Mouse (Mus musculus) left cerebral cortex, postnatal 10 days (tissue): ENCODE measurements around the gene Cyp4x1. TPM values are rescaled to one million over a fixed set of nuclear protein-coding genes. Genes with fewer than 3 reads are reported as not detected.
"Not testable (repeated sequence)": the region's sequence is repeated elsewhere in the genome, so short reads cannot be mapped to it uniquely, and the experiment has no call there.

Experiments used
- DNase-seq, 2 experiments: peaks; one replicate each; pipeline ENCODE4 v3.0.0; 2021 to 2022; ENCODE audit warnings: low spot score in 2 of 2, mixed read lengths in 1 of 2; ENCODE audit errors: extremely low spot score in 1 of 2
- intact Hi-C: fragments of 180-260 bp; cut with DNase I; formaldehyde crosslinking; loops from one replicate; pipeline ENCODE4 v1.15.1; 2025
- total RNA-seq, 2 experiments: library from RNA; stranded (reverse); gene quantifications; 2 replicates each; pipeline ENCODE4 v1.2.3; 2021

Cyp4x1 gene
- total RNA-seq = 10 to 100 TPM; 18.9 to 20.1 TPM

- peak; percentile 76 to 87 for DNase-seq
- intact Hi-C loops = no loop called here
These were observed at the start of gene Cyp4x1 for GRCm38 (mm10) chr4:115133621-115134295. Gene Cyp4x1, minus strand, starts transcription at chr4:115134281.

GRCm38 (mm10) chr4:115176201-115176600 lies 42.1 kb upstream of the Cyp4x1 start:
- intact Hi-C loops, DNase-seq: not testable (repeated sequence)

GRCm38 (mm10) chr4:115174694-115175353 lies 40.7 kb upstream of the Cyp4x1 start:
- intact Hi-C loops = no loop called here
- no peak for DNase-seq

GRCm38 (mm10) chr4:115158963-115159362 lies 24.9 kb upstream of the Cyp4x1 start:
- intact Hi-C loops, DNase-seq: not testable (repeated sequence)

- DNase-seq = no peak
- intact Hi-C loops = no loop called here
These were observed 20.6 kb upstream of the Cyp4x1 start for GRCm38 (mm10) chr4:115154723-115155122.

GRCm38 (mm10) chr4:115134296-115134630 lies 182 bp upstream of the Cyp4x1 start:
- intact Hi-C loops = no loop called here
- DNase-seq = peak in 1 of 2 experiments; percentile 29

- intact Hi-C loops = no loop called here
- DNase-seq = no peak
These were observed 996 bp downstream of the Cyp4x1 start for GRCm38 (mm10) chr4:115133085-115133484.

- intact Hi-C loops = no loop called here
- no peak for DNase-seq
These were observed 9.4 kb downstream of the Cyp4x1 start for GRCm38 (mm10) chr4:115124713-115125112.

GRCm38 (mm10) chr4:115123507-115123906 lies 10.6 kb downstream of the Cyp4x1 start:
- intact Hi-C loops = no loop called here
- DNase-seq = no peak

- intact Hi-C loops = no loop called here
- no peak for DNase-seq
These were observed 12.5 kb downstream of the Cyp4x1 start for GRCm38 (mm10) chr4:115121608-115122007.

GRCm38 (mm10) chr4:115121162-115121561 lies 12.9 kb downstream of the Cyp4x1 start:
- intact Hi-C loops = no loop called here
- DNase-seq = no peak

GRCm38 (mm10) chr4:115119642-115120041 lies 14.4 kb downstream of the Cyp4x1 start:
- DNase-seq = no peak
- intact Hi-C loops = no loop called here

- no peak for DNase-seq
- intact Hi-C loops = no loop called here
These were observed 20.8 kb downstream of the Cyp4x1 start for GRCm38 (mm10) chr4:115113266-115113665.

GRCm38 (mm10) chr4:115111167-115111566 lies 22.9 kb downstream of the Cyp4x1 start:
- no peak for DNase-seq

GRCm38 (mm10) chr4:115103510-115103909 lies 30.6 kb downstream of the Cyp4x1 start:
- intact Hi-C loops = loop anchor here (5.0 kb wide), 1 partner anchor 139 kb away; the partner anchor contains the start of gene Cyp4a29
- no peak for DNase-seq

More at GRCm38 (mm10) chr4:115111167-115111566, 22.9 kb downstream of the Cyp4x1 start:
- intact Hi-C loops = no loop called here

GRCm38 (mm10) chr4:115101682-115102081 lies 32.4 kb downstream of the Cyp4x1 start:
- intact Hi-C loops = loop anchor here (5.0 kb wide), 1 partner anchor 141 kb away; the partner anchor contains the start of gene Cyp4a29
- DNase-seq = peak; percentile 66 to 69

- DNase-seq = peak in 1 of 2 experiments; percentile 52
These were observed 37.0 kb downstream of the Cyp4x1 start for GRCm38 (mm10) chr4:115097146-115097496.

GRCm38 (mm10) chr4:115096435-115097145 lies 37.5 kb downstream of the Cyp4x1 start:
- intact Hi-C loops = loop anchor here (5.0 kb wide), 1 partner anchor 99 kb away; no protein-coding TSS in a partner anchor
- DNase-seq = no peak

More at GRCm38 (mm10) chr4:115097146-115097496, 37.0 kb downstream of the Cyp4x1 start:
- intact Hi-C loops = loop anchor here (5.0 kb wide), 1 partner anchor 100 kb away; no protein-coding TSS in a partner anchor

GRCm38 (mm10) chr4:115095671-115096434 lies 38.2 kb downstream of the Cyp4x1 start:
- intact Hi-C loops = loop anchor here (5.0 kb wide), 1 partner anchor 99 kb away; no protein-coding TSS in a partner anchor
- DNase-seq = peak in 1 of 2 experiments; percentile 59
